Mouse (Mus musculus) embryonic fibroblast, embryonic 13.5 days (primary cell): ENCODE measurements around the gene 1110008P14Rik.

Experiments used
- CTCF ChIP-seq: IDR thresholded peaks from 2 replicates; pipeline ENCODE4 v1.5.1; 2011; ENCODE audit warnings: mild to moderate bottlenecking, control low read depth, low read length, moderate library complexity, borderline replicate concordance; ENCODE audit not compliant: insufficient read depth
- POLR2A ChIP-seq: IDR thresholded peaks from 2 replicates; pipeline ENCODE4 v1.6.1; 2011; ENCODE audit warnings: low read depth, mild to moderate bottlenecking, control low read depth, low read length, moderate library complexity

GRCm38 (mm10) chr2:32348311-32348710 lies 33.4 kb downstream of the 1110008P14Rik start:
- TF ChIP-seq POLR2A (no peak), CTCF (no peak)
